Mouse (Mus musculus) forebrain, embryonic 13.5 days (tissue): ENCODE results near the gene Tmem63b. TPM values are rescaled to one million over a fixed set of nuclear protein-coding genes. Genes with fewer than 3 reads are reported as not detected.

Source experiments
- ATAC-seq: fragments of 200-750 bp; cut with Nextera tagmentation; 2 replicates; pipeline ENCODE4 v1.8.0; 2017
- H3K27ac ChIP-seq: fragments of 300-500 bp; sonication (generic); 2 replicates; pipeline ENCODE4 v1.5.1; 2015; ENCODE audit warnings: inconsistent platforms, mild to moderate bottlenecking, moderate library complexity
- H3K27me3 ChIP-seq: fragments of 300-500 bp; sonication (generic); 2 replicates; pipeline ENCODE4 v1.6.1; 2015; ENCODE audit warnings: mild to moderate bottlenecking, inconsistent platforms
- H3K36me3 ChIP-seq: fragments of 300-500 bp; sonication (generic); 2 replicates; pipeline ENCODE4 v1.6.1; 2015; ENCODE audit warnings: mild to moderate bottlenecking, inconsistent platforms; ENCODE audit not compliant: poor library complexity, severe bottlenecking
- H3K4me1 ChIP-seq: fragments of 300-500 bp; sonication (generic); 2 replicates; pipeline ENCODE4 v1.6.1; 2015; ENCODE audit warnings: inconsistent platforms
- H3K4me2 ChIP-seq: fragments of 300-500 bp; sonication (generic); 2 replicates; pipeline ENCODE4 v1.6.1; 2015; ENCODE audit warnings: inconsistent platforms, mild to moderate bottlenecking, moderate library complexity
- H3K4me3 ChIP-seq: fragments of 300-500 bp; sonication (generic); 2 replicates; pipeline ENCODE4 v1.5.1; 2015; ENCODE audit warnings: mild to moderate bottlenecking, inconsistent platforms
- H3K9ac ChIP-seq: fragments of 300-500 bp; sonication (generic); 2 replicates; pipeline ENCODE4 v1.6.1; 2015; ENCODE audit warnings: mild to moderate bottlenecking, inconsistent platforms
- H3K9me3 ChIP-seq: fragments of 300-500 bp; sonication (generic); replicated peaks from 2 replicates; pipeline ENCODE4 v1.6.1; 2016; ENCODE audit warnings: inconsistent platforms
- WGBS: fragments of 180-500 bp; shearing (Covaris S2); methylation state at CpG from one replicate; pipeline ENCODE4 v1.1.7; 2015; 5-methylcytosine and 5-hydroxymethylcytosine counted together
- polyA plus RNA-seq: library from polyadenylated mRNA; unstranded; fragments of >200 nt; fragmentation: Nextera tagmentation; extraction: Ambion mirVana; gene quantifications from 2 replicates; pipeline ENCODE4 v1.2.1, GENCODE M21; 2015

The Tmem63b gene
- polyA plus RNA-seq, 1 experiment from 2014 or later = 91.1 TPM

DNA sequence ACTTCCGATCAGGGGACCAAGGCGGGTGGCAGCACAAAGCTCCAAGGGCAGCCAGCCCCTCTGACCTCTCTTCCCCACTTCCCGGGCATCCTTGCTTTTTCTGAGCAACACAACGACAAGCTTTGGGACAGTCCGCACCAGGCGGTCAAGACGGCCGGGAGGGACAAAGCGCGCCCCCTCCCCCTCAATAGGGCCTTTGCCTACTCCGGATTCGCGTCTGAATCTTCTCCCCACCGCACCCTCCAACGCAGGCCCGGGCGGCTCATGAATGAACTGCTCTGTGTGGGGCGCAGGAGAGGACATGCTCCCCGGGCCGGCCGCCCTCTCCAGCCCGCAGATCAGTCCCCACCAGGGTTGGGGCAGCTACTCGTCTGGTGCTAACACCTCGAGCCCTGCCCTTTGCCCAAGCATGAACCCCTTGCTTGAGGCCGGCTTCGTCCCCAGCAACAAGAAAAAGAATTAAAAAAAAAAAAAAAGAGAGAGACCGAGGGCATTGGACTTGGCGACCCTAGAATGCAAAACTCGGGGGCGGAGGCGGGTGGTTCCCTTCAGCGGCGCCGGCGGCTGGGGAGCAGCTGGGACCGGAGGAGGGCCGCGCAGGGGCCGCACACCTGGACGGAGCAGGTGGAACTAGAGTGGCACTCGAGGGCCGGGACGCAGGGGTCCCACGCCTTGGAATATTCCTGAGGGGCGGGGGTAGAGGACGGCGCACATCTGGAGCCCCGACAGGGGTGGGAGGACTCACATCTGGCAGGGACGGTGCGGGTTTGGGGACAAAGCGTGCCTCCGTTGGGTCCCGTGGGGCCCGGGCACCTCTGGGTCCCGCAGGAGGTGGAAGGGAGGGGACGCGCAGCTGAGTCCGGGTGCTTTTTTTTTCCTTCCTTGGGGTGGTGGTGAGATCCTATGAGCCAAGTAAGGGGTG, 1.3 kb downstream of the Tmem63b start:
- peak; percentile 50 for ATAC-seq
- Histone ChIP-seq H3K27me3 (no peaks in the 10 kb centered on the region), H3K9me3 (no peaks in the 10 kb centered on the region), H3K4me3 (peak overlapping the region; percentile 83), H3K9ac (peak overlapping the region; percentile 95), H3K27ac (peak overlapping the region; percentile 89), H3K36me3 (no peaks in the 10 kb centered on the region), H3K4me1 (peaks cover 36% of the 10 kb centered on the region), H3K4me2 (peak overlapping the region; percentile 79)
- WGBS = under 1% methylated on average over 58 of the region's 58 CpGs

DNA sequence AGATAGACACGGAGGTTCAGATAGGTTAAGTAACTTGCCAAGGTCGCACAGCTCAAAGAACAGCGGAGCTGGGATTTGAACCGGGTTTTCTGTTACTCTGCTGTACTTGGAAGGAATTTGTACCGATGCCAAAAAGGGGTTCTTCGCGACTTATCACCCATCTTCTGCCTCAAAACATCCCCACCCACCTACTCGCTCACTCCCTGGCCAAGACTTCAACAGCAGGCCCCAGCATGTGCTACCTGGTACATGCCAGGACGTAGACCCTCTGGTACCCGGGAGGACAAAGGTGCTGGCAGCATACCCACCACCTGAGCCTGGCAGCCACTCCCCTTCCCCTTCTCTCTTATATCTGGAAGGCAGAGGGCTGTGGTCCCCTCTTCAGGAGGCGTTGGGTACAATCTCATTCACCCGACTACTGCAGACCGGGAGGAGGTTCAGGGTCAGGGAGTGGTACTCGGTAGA, 2.0 kb downstream of the Tmem63b start:
- Histone ChIP-seq H3K27me3 (no peaks in the 10 kb centered on the region), H3K9ac (peak overlapping the region; percentile 95), H3K36me3 (no peaks in the 10 kb centered on the region), H3K27ac (peak overlapping the region; percentile 89), H3K4me3 (peak overlapping the region; percentile 83), H3K4me1 (peaks cover 38% of the 10 kb centered on the region), H3K4me2 (peak overlapping the region; percentile 79), H3K9me3 (no peaks in the 10 kb centered on the region)
- ATAC-seq = 0 out of 2 replicates have a peak, but pooled peaks have one; percentile 7
- WGBS = 23% methylated on average over 14 of the region's 14 CpGs

DNA sequence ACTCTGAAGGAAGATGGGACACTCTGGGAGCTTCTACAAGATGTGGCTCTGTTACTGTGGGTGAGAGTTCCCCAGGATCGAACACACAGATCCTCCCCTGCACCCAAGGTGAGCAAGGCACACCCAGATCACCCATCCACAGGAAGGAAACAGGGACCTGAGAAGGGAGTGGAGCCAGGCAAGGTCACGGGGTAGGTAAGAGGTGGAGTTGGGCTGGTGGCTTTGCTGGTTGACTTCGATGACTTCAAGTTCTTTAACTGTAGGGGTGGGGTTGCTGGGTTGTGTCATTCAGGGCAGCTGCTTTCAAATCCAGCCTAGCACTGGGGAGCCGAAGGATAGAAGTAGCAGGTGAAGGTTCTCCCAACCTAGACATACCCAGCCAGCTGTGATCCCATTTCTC, 3.9 kb downstream of the Tmem63b start:
- no peak overlapping the region for H3K4me3 ChIP-seq
- ATAC-seq = no peak
- H3K4me2 ChIP-seq = no peak overlapping the region
- H3K9ac ChIP-seq = no peak overlapping the region
- WGBS = 95% methylated on average over 4 of the region's 4 CpGs
- H3K27ac ChIP-seq = no peak overlapping the region
- peaks cover 12% of the 10 kb centered on the region for H3K36me3 ChIP-seq
- H3K4me1 ChIP-seq = peaks cover 38% of the 10 kb centered on the region
- no peaks in the 10 kb centered on the region for H3K27me3 ChIP-seq
- H3K9me3 ChIP-seq = no peaks in the 10 kb centered on the region

GRCm38 (mm10) chr17:45681588-45681987, 5.1 kb downstream of the Tmem63b start:
- WGBS = 94% methylated on average over 1 of the region's 1 CpGs
- no peak overlapping the region for H3K4me3 ChIP-seq
- ATAC-seq = no peak

GRCm38 (mm10) chr17:45680391-45680980, 6.2 kb downstream of the Tmem63b start:
- peak overlapping the region; percentile 64 for H3K9ac ChIP-seq
- H3K27ac ChIP-seq = peak overlapping the region; percentile 83
- H3K9me3 ChIP-seq = no peaks in the 10 kb centered on the region
- H3K4me1 ChIP-seq = peaks cover 26% of the 10 kb centered on the region
- peak; percentile 84 for ATAC-seq
- H3K27me3 ChIP-seq = no peaks in the 10 kb centered on the region
- H3K4me3 ChIP-seq = peak overlapping the region; percentile 25
- WGBS = 52% methylated on average over 8 of the region's 8 CpGs
- peaks cover 35% of the 10 kb centered on the region for H3K36me3 ChIP-seq
- H3K4me2 ChIP-seq = peak overlapping the region; percentile 52

More at GRCm38 (mm10) chr17:45681588-45681987, 5.1 kb downstream of the Tmem63b start:
- H3K4me1 ChIP-seq = peaks cover 26% of the 10 kb centered on the region
- H3K36me3 ChIP-seq = peaks cover 24% of the 10 kb centered on the region
- no peak overlapping the region for H3K9ac ChIP-seq
- no peaks in the 10 kb centered on the region for H3K27me3 ChIP-seq
- H3K9me3 ChIP-seq = no peaks in the 10 kb centered on the region
- H3K4me2 ChIP-seq = no peak overlapping the region
- H3K27ac ChIP-seq = no peak overlapping the region

GRCm38 (mm10) chr17:45678106-45678505, 8.6 kb downstream of the Tmem63b start:
- no peak for ATAC-seq

GRCm38 (mm10) chr17:45672598-45672997, 14.1 kb downstream of the Tmem63b start:
- H3K9ac ChIP-seq = no peak overlapping the region
- no peak overlapping the region for H3K27ac ChIP-seq
- peaks cover 96% of the 10 kb centered on the region for H3K36me3 ChIP-seq
- no peak overlapping the region for H3K4me2 ChIP-seq
- H3K27me3 ChIP-seq = no peaks in the 10 kb centered on the region
- WGBS = 89% methylated on average over 2 of the region's 2 CpGs
- H3K4me1 ChIP-seq = no peaks in the 10 kb centered on the region
- H3K9me3 ChIP-seq = no peaks in the 10 kb centered on the region
- no peak for ATAC-seq
- no peak overlapping the region for H3K4me3 ChIP-seq

More at GRCm38 (mm10) chr17:45678106-45678505, 8.6 kb downstream of the Tmem63b start:
- no peaks in the 10 kb centered on the region for H3K27me3 ChIP-seq
- no peak overlapping the region for H3K4me2 ChIP-seq
- H3K36me3 ChIP-seq = peaks cover 56% of the 10 kb centered on the region
- 40% methylated on average over 7 of the region's 7 CpGs for WGBS
- H3K4me3 ChIP-seq = no peak overlapping the region
- no peak overlapping the region for H3K27ac ChIP-seq
- H3K4me1 ChIP-seq = peaks cover 9% of the 10 kb centered on the region
- H3K9me3 ChIP-seq = no peaks in the 10 kb centered on the region
- no peak overlapping the region for H3K9ac ChIP-seq

DNA sequence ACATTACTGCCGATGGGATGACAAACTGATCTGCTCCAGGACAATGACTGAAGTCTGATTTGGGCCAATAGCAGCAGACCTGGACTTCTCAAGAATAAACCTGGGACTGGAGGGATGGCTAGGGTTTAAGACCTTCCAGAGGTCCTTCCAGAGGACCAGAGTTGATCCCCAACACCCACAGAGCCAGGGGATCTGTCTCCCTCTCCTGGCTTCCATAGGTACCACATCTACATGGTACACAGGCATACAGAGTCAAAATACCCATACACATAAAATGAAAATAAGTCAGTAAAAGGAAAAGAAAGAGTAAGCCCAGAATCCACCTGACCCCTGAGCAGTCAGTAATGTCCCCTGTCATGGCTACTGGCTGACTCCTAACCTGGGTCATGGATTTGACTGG, 14.9 kb downstream of the Tmem63b start:
- no peaks in the 10 kb centered on the region for H3K27me3 ChIP-seq
- no peak overlapping the region for H3K9ac ChIP-seq
- WGBS = 92% methylated on average over 1 of the region's 1 CpGs
- no peak overlapping the region for H3K4me3 ChIP-seq
- no peaks in the 10 kb centered on the region for H3K9me3 ChIP-seq
- H3K36me3 ChIP-seq = peaks cover 96% of the 10 kb centered on the region
- no peaks in the 10 kb centered on the region for H3K4me1 ChIP-seq
- ATAC-seq = no peak
- no peak overlapping the region for H3K4me2 ChIP-seq
- H3K27ac ChIP-seq = no peak overlapping the region

DNA sequence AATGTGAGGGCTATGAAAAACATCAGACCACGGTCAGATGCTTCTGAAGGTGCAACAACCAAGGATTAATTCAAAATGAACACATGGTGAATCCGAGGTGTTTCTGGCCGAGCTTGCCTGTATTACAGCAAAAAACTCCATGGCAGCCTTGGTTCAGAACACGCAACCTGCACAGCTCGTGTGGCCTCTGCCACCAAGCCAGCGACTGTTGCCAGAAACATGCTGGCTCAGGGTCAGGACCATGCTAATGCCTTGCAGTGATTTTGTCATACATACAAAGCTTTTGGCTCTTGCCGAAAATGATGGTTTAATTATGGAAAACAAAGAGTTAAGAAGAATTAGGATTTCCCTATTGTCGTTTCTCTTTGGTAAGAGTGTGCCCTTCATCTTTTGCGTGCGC, 18.7 kb downstream of the Tmem63b start:
- 92% methylated on average over 10 of the region's 10 CpGs for WGBS
- Histone ChIP-seq H3K9me3 (no peaks in the 10 kb centered on the region), H3K4me2 (no peak overlapping the region), H3K36me3 (peaks cover 98% of the 10 kb centered on the region), H3K27me3 (no peaks in the 10 kb centered on the region), H3K9ac (no peak overlapping the region), H3K27ac (no peak overlapping the region), H3K4me1 (peaks cover 3% of the 10 kb centered on the region; the same call in 1 of the 2 replicates), H3K4me3 (no peak overlapping the region)
- ATAC-seq = no peak

GRCm38 (mm10) chr17:45667481-45667880, 19.2 kb downstream of the Tmem63b start:
- Histone ChIP-seq H3K36me3 (peaks cover 98% of the 10 kb centered on the region), H3K27ac (no peak overlapping the region), H3K4me2 (no peak overlapping the region), H3K4me1 (peaks cover 3% of the 10 kb centered on the region; the same call in 1 of the 2 replicates), H3K9ac (no peak overlapping the region), H3K27me3 (no peaks in the 10 kb centered on the region), H3K4me3 (no peak overlapping the region), H3K9me3 (no peaks in the 10 kb centered on the region)
- WGBS = 84% methylated on average over 10 of the region's 10 CpGs
- no peak for ATAC-seq

GRCm38 (mm10) chr17:45666091-45666490, 20.6 kb downstream of the Tmem63b start:
- peaks cover 98% of the 10 kb centered on the region for H3K36me3 ChIP-seq
- peaks cover 3% of the 10 kb centered on the region; the same call in 1 of the 2 replicates for H3K4me1 ChIP-seq
- H3K4me2 ChIP-seq = no peak overlapping the region
- H3K9ac ChIP-seq = no peak overlapping the region
- H3K27ac ChIP-seq = no peak overlapping the region
- H3K27me3 ChIP-seq = no peaks in the 10 kb centered on the region
- H3K4me3 ChIP-seq = no peak overlapping the region
- ATAC-seq = no peak
- WGBS = 81% methylated on average over 10 of the region's 11 CpGs
- H3K9me3 ChIP-seq = no peaks in the 10 kb centered on the region

DNA sequence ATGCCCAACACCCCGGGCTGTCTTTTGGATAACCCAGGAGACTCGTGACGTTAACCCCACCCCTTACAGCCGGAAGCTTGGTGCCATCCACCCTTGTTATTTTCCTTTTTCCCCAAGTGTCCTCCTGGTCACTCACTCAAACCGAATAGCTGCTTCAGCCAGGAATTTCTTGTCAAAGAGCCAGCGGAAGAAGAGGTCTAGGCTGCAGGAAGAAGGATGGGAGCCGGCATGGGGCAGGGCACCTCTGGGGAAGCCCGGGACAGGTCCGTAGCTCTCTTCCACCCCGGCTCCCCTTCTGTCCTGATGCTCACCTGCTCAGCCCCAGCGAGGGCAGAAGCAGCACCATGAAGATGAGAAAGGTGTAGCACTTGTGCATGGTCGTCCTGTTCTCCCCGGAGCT, 22.1 kb downstream of the Tmem63b start:
- Histone ChIP-seq H3K4me1 (peaks cover 3% of the 10 kb centered on the region; the same call in 1 of the 2 replicates), H3K9me3 (no peaks in the 10 kb centered on the region), H3K9ac (no peak overlapping the region), H3K4me3 (no peak overlapping the region), H3K27ac (no peak overlapping the region), H3K36me3 (peaks cover 92% of the 10 kb centered on the region), H3K4me2 (no peak overlapping the region), H3K27me3 (no peaks in the 10 kb centered on the region)
- ATAC-seq = no peak
- 93% methylated on average over 13 of the region's 13 CpGs for WGBS
